Mouse (Mus musculus) lung, embryonic 16.5 days (tissue): ENCODE measurements around the gene Brms1. TPM values are rescaled to one million over a fixed set of nuclear protein-coding genes. Genes with fewer than 3 reads are reported as not detected.

Experiments
- ATAC-seq: fragments of 200-750 bp; cut with Nextera tagmentation; 2 replicates; pipeline ENCODE4 v1.8.0; 2017; ENCODE audit warnings: low read depth, mild to moderate bottlenecking, moderate library complexity
- H3K27ac ChIP-seq: fragments of 300-500 bp; sonication (generic); 2 replicates; pipeline ENCODE4 v1.5.1; 2014; ENCODE audit warnings: mild to moderate bottlenecking, control low read depth, low read length
- H3K27me3 ChIP-seq: fragments of 300-500 bp; sonication (generic); 2 replicates; pipeline ENCODE4 v1.6.1; 2014; ENCODE audit warnings: low read depth, low read length, mixed read lengths; ENCODE audit not compliant: control insufficient read depth, insufficient read depth
- H3K36me3 ChIP-seq: fragments of 300-500 bp; sonication (generic); 2 replicates; pipeline ENCODE4 v1.6.1; 2014; ENCODE audit warnings: low read length; ENCODE audit not compliant: control insufficient read depth, insufficient read depth
- H3K4me1 ChIP-seq: fragments of 300-500 bp; sonication (generic); replicated peaks from 2 replicates; pipeline ENCODE4 v1.6.1; 2014; ENCODE audit warnings: low read length, mixed read lengths; ENCODE audit not compliant: control insufficient read depth, insufficient read depth
- H3K4me2 ChIP-seq: fragments of 300-500 bp; sonication (generic); 2 replicates; pipeline ENCODE4 v1.6.1; 2014; ENCODE audit warnings: low read depth, low read length, control low read depth
- H3K4me3 ChIP-seq: fragments of 300-500 bp; sonication (generic); 2 replicates; pipeline ENCODE4 v1.5.1; 2014; ENCODE audit warnings: mild to moderate bottlenecking, low read length, control low read depth
- H3K9ac ChIP-seq: fragments of 300-500 bp; sonication (generic); 2 replicates; pipeline ENCODE4 v1.6.1; 2014; ENCODE audit warnings: low read length, control low read depth
- H3K9me3 ChIP-seq: fragments of 300-500 bp; sonication (generic); 2 replicates; pipeline ENCODE4 v1.6.1; 2016; ENCODE audit warnings: low read length; ENCODE audit not compliant: control insufficient read depth
- WGBS: fragments of 180-500 bp; shearing (Covaris S2); extraction: QIAGEN DNeasy Blood & Tissue Kit; methylation state at CpG from one replicate; pipeline ENCODE4 v1.1.7; 2014; 5-methylcytosine and 5-hydroxymethylcytosine counted together
- polyA plus RNA-seq: library from polyadenylated mRNA; unstranded; fragments of >200 nt; fragmentation: Nextera tagmentation; extraction: Ambion mirVana; gene quantifications from 2 replicates; pipeline ENCODE4 v1.2.1, GENCODE M21; 2015

Brms1 gene
- polyA plus RNA-seq, 1 experiment from 2014 or later: 41.6 TPM

- H3K4me1 ChIP-seq: peaks cover 16% of the 10 kb centered on the region
- no peak overlapping the region for H3K4me2 ChIP-seq
- H3K9ac ChIP-seq: no peak overlapping the region
- ATAC-seq: no peak
- 69% methylated on average over 12 of the region's 12 CpGs for WGBS
- H3K4me3 ChIP-seq: no peak overlapping the region
- H3K36me3 ChIP-seq: peaks cover 14% of the 10 kb centered on the region
- peaks cover 3% of the 10 kb centered on the region; the same call in 1 of the 2 replicates for H3K27me3 ChIP-seq
- H3K27ac ChIP-seq: no peak overlapping the region
- H3K9me3 ChIP-seq: no peaks in the 10 kb centered on the region
These were observed 52.5 kb downstream of the Brms1 start for GRCm38 (mm10) chr19:5093481-5094242.

GRCm38 (mm10) chr19:5094243-5094632, 53.1 kb downstream of the Brms1 start:
- H3K27me3 ChIP-seq: peaks cover 3% of the 10 kb centered on the region; the same call in 1 of the 2 replicates
- H3K4me2 ChIP-seq: no peak overlapping the region
- no peak overlapping the region for H3K9ac ChIP-seq
- H3K4me3 ChIP-seq: no peak overlapping the region
- peak; percentile 69 for ATAC-seq
- WGBS: 1% methylated on average over 21 of the region's 21 CpGs
- no peaks in the 10 kb centered on the region for H3K9me3 ChIP-seq
- H3K4me1 ChIP-seq: peaks cover 14% of the 10 kb centered on the region
- H3K36me3 ChIP-seq: peaks cover 14% of the 10 kb centered on the region
- H3K27ac ChIP-seq: no peak overlapping the region

GRCm38 (mm10) chr19:5094746-5095417, 53.7 kb downstream of the Brms1 start:
- Histone ChIP-seq H3K36me3 (peaks cover 15% of the 10 kb centered on the region), H3K4me2 (no peak overlapping the region), H3K27me3 (peaks cover 3% of the 10 kb centered on the region; the same call in 1 of the 2 replicates), H3K9ac (no peak overlapping the region), H3K27ac (no peak overlapping the region), H3K4me3 (no peak overlapping the region), H3K4me1 (peaks cover 12% of the 10 kb centered on the region), H3K9me3 (no peaks in the 10 kb centered on the region)
- peak; percentile 0; the same call in 1 of the 2 replicates for ATAC-seq
- 40% methylated on average over 11 of the region's 11 CpGs for WGBS

GRCm38 (mm10) chr19:5095887-5096474, 54.8 kb downstream of the Brms1 start:
- Histone ChIP-seq H3K27me3 (peaks cover 3% of the 10 kb centered on the region; the same call in 1 of the 2 replicates), H3K4me1 (peaks cover 12% of the 10 kb centered on the region), H3K9ac (no peak overlapping the region), H3K36me3 (peaks cover 24% of the 10 kb centered on the region), H3K27ac (no peak overlapping the region), H3K9me3 (no peaks in the 10 kb centered on the region), H3K4me2 (no peak overlapping the region), H3K4me3 (no peak overlapping the region)
- WGBS: 7% methylated on average over 9 of the region's 9 CpGs
- no peak for ATAC-seq

- 4% methylated on average over 27 of the region's 31 CpGs for WGBS
- ATAC-seq: no peak; the same call in 1 of the 2 replicates
- Histone ChIP-seq H3K9me3 (no peaks in the 10 kb centered on the region), H3K4me2 (peak overlapping the region; percentile 99), H3K9ac (peak overlapping the region; percentile 72), H3K36me3 (peaks cover 19% of the 10 kb centered on the region), H3K4me1 (peaks cover 12% of the 10 kb centered on the region), H3K27me3 (peaks cover 3% of the 10 kb centered on the region; the same call in 1 of the 2 replicates), H3K27ac (no peak overlapping the region), H3K4me3 (peak overlapping the region; percentile 57)
These were observed 56.6 kb downstream of the Brms1 start for GRCm38 (mm10) chr19:5097521-5098362.

GRCm38 (mm10) chr19:5098363-5099143, 57.4 kb downstream of the Brms1 start, which contains the start of gene Cnih2:
Gene Cnih2, minus strand, starts transcription at chr19:5098521.
- H3K9me3 ChIP-seq: no peaks in the 10 kb centered on the region
- peaks cover 3% of the 10 kb centered on the region; the same call in 1 of the 2 replicates for H3K27me3 ChIP-seq
- peak; percentile 79 for ATAC-seq
- peak within 1 kb of the TSS; percentile 72 for H3K9ac ChIP-seq
- peak within 1 kb of the TSS; percentile 57 for H3K4me3 ChIP-seq
- peak within 1 kb of the TSS; percentile 99 for H3K4me2 ChIP-seq
- peaks cover 21% of the 10 kb centered on the region for H3K36me3 ChIP-seq
- H3K27ac ChIP-seq: no peak within 1 kb of the TSS
- WGBS: 4% methylated on average over 32 of the region's 48 CpGs
- peaks cover 12% of the 10 kb centered on the region for H3K4me1 ChIP-seq
